Mouse (Mus musculus): Measurements from ENCODE around the gene Wnk2.
A peak's percentile ranks its signal among the peaks of the same experiment; 100 is the strongest.

The Wnk2 gene

GRCm38 (mm10) chr13:49147858-49148226 lies at the start of gene Wnk2:
Wnk2 (minus strand) TSS chr13:49148014.
- no peak for DNase-seq (ENCODE audit: low read depth, low spot score)

DNA sequence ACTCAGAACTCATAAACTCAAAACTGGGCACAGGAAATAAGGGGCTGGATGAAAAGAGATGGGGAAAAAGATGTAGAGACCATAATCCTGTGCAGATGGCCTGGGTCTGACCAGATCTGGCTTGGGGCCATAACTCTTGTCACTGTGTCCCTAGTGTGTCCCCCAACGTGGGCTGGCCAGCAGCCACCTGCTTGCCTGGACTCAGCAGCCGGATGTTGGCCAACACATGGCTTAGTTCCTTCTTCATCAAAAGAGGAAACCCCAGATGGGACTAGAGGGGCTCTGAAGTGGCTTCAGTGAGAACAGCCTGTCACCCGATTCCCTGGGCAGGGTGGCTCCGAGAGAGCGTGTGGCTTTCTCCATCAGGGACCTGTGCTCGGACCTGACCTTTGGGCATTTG lies 49.0 kb upstream of the Wnk2 start:
- DNase-seq (ENCODE audit: low read depth, low spot score), result no peak

GRCm38 (mm10) chr13:49196211-49196610 lies 48.4 kb upstream of the Wnk2 start:
- DNase-seq (ENCODE audit: low read depth, low spot score), result no peak

- DNase-seq (ENCODE audit: low read depth, low spot score), result no peak
These were observed 47.8 kb upstream of the Wnk2 start for GRCm38 (mm10) chr13:49195651-49196050.

GRCm38 (mm10) chr13:49194811-49195210 lies 47.0 kb upstream of the Wnk2 start:
- DNase-seq (ENCODE audit: low read depth, low spot score), result no peak

GRCm38 (mm10) chr13:49193650-49194049 lies 45.8 kb upstream of the Wnk2 start:
- DNase-seq (ENCODE audit: low read depth, low spot score), result no peak

- no peak for DNase-seq (ENCODE audit: low read depth, low spot score)
These were observed 44.5 kb upstream of the Wnk2 start for GRCm38 (mm10) chr13:49192156-49192855.

GRCm38 (mm10) chr13:49191673-49192035 lies 43.8 kb upstream of the Wnk2 start:
- no peak for DNase-seq (ENCODE audit: low read depth, low spot score)

DNA sequence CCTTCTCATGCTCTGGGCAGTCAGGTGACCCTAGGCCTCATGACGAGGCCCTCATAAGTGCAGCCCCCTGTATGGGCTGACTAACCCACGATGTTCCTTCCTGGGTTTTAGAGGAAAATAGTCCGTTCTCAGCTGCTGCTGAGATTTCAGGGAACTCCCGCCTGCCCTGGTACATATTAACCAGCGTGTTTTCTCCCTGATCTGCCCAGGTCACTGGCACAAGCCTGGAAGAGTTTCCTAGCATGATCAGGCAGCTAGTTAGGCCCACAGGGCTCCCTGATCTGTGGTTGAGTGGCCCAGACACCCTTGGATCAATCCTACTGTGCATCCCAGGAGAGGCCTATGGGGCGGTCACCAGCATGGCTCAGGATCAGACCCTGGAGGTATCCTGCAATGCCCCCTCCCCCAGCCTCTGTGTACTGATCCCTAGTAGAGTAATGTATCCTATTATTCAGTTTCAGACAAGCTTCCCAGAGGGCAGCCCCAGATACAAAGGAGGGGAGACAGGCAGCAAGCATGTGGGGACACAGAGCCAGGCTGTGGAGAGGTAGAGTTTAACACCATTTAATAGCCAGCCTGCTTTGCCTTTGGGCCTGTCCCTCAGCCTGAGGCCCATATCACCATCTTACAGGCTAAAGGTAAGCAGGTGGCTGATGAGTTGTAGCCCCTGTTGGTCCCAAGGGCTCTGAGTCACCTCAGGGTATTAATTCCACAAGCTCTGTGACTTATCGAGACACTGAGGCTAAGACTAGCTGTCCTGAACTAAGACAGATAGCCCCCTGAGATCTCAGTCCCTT lies 43.3 kb upstream of the Wnk2 start:
- no peak for DNase-seq (ENCODE audit: low read depth, low spot score)

DNA sequence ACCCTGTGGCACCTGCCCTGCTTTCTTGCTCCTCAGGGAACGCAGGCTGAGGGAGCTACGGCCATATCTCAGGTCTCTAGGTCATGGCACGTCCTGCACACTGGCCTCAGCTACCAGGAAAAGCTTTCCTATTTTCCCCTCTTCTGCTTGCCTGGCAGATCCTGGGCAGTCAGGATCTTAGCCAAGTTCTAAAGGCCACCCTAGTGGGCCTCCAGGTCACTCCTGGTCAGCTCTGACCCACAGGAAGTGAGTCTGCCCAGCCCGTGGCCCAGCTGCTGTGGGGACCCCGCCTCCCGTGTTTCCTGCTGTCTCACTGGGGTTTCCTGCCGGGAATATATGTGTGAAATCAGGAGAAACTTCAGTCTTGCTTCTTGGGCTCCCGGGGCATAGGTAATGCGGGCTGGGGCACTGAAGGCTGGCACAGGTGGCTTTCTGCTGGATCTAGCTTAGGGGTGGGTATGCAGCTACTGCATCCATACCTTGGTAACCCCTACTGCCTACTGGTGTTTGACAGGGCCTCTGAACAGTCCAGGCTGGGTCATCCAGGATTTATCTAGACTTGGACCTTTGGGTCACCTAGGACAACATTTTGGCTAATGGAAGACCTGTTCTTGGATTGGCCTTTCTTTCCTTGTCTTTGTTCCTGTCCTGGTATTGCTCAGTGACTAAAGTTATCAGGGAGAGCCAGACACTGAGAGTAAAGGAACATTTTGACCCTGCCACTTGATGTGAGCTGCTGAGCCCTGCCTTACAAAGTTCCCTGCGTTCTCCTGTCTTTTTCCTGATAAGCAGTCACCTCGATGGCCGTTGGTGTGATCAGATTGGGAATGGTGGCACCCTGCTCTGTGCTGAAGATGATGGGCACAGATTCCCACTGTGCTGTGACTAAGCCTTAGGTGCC lies 42.4 kb upstream of the Wnk2 start:
- DNase-seq (ENCODE audit: low read depth, low spot score), result no peak

DNA sequence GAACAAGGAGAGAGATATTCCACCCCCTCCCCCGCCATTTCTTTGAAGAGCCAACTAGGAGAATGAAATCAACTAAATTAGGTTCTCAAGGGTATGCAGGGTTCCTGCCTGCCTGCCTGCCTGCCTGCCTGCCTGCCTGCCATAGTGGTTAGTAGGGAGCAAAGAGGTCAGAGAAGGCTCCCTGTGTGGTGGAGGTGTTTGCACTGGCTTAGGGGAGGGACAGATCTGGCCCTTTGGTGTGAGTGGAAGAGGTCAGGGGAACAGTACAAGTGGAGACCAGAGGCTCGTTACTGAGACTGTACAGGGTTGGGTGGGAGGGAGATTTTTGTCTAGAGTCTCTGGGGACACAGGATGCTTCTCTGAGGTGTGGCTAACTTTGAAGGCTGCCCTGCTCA lies 41.1 kb upstream of the Wnk2 start:
- DNase-seq (ENCODE audit: low read depth, low spot score), result no peak

GRCm38 (mm10) chr13:49188219-49188965 lies 40.6 kb upstream of the Wnk2 start:
- DNase-seq (ENCODE audit: low read depth, low spot score), result no peak

GRCm38 (mm10) chr13:49187288-49188218 lies 39.7 kb upstream of the Wnk2 start, which contains the start of gene Ninj1:
Ninj1 (plus strand) TSS chr13:49187485.
- DNase-seq (ENCODE audit: low read depth, low spot score), result peak; percentile 68

DNA sequence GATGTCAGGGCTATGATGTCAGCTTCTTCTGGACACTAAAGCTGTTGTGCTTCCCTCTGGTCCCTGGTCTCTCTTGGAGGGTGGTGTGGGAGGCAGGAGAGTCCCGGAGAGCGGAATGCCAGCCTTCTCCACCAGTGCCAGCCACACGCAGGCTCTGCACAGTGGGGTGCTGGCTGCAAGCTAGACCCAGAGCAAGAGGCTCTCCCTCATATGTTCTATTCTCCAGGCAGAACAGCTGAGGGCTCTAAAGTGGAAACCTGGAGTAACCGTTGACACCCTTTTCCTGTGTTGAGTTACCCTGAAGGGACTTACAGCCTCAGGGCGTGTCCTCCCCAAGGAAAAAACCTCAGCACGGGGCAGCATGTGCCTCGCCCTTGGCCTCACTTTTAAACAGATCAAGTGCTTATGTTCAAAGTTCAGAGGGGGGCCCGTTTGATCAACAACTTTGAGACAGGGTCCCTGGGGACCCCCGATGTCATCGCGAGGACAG lies 39.0 kb upstream of the Wnk2 start:
- no peak for DNase-seq (ENCODE audit: low read depth, low spot score)

DNA sequence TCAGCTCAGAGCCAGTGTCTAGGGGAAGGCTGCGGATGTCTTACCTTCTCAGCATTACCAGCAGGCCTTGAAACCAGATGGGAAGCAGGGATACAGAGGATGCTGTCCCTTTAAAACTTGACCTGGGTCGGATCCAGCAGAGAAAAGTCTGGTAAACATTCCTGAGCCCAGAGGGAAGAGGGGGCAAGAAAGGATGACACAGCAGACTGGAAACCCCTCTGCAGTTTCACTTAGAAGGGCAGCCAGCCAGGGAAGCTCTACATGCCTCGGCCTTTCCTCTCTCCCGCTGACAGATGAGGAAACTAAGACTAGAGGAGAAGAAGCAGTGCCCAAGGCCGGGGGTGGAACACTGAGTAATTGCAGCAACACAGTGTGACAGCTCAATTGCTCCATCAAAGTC lies 35.8 kb upstream of the Wnk2 start:
- DNase-seq (ENCODE audit: low read depth, low spot score), result no peak

- DNase-seq (ENCODE audit: low read depth, low spot score), result no peak
These were observed 35.3 kb upstream of the Wnk2 start for GRCm38 (mm10) chr13:49183161-49183560.

DNA sequence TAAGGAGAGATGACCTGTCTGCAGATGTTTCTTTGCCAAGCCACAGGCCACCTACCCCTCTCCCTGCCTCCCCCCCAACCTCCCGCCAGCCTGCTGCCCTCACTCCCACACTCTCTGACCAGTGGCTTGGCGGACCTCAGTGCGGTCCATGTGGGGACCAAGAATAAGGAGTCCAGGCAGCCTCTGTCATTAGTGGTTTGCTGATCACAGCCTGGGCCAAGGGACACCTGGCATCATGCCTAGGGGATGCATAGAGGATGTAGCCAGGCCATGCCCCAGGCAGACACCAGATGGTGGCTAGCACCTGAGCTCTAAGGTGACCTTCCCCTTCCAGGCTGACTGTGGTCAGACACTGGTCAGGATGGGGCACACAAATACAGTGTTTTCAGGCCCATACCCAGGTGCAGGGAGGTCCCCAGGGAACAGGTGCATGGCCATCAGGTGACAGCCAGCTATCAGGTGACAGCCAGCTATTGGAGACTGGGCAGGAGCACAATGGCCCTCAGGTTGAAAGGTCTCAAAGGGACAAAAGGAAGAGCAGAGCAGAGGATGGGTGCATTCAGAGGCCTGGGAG lies 33.7 kb upstream of the Wnk2 start:
- no peak for DNase-seq (ENCODE audit: low read depth, low spot score)

- no peak for DNase-seq (ENCODE audit: low read depth, low spot score)
These were observed 32.9 kb upstream of the Wnk2 start for GRCm38 (mm10) chr13:49180691-49181090.

DNA sequence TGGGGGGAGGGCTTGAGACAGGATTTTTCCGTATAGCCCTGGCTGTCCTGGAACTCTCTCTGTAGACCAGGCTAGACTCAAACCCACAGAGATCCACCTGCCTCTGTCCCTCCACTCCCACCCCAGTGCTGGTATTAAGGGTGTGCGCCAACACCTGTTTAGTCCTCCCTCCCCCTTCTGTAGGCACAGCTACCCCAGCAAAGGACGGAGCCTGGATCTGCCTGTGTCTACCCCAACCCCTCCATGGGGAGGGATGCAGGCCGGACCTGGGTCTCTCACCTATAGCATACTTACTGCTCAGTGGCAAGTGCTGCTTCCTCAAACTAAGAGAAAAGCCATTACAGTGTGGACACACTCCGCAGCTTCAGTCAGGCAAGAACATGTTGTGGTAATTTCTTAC lies 32.5 kb upstream of the Wnk2 start:
- no peak for DNase-seq (ENCODE audit: low read depth, low spot score)

Data from telencephalon, adult 2 months (tissue).